Mouse (Mus musculus) skeletal muscle tissue, adult 2 months (tissue): Measurements from ENCODE around the gene Urb1.

Experiments
- DNase-seq: peaks from one replicate; pipeline ENCODE4 v3.0.0-alpha.2; 2012; ENCODE audit warnings: low read depth, low spot score

Gene Urb1

DNA sequence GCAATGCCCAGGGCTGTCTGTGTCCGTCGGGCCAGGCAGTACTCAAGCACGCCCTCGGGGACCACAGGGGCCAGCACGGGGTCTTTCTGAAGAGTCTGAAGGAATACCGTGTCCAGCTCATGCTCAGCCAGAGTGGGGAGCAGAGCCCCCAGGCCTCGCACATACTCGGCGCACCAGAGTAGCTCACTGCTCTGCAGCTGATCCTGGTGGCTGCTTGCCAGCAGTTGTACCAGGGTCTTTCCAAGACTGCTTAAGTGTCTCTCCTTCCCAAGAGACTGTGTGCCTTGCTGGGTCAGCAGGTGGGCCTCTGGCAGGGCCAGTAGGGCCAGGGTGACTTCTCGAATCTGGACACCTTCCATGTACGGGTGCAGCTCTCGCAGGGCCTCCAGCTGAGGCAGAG is 36.0 kb downstream of the Urb1 start:
- DNase-seq: no peak

DNA sequence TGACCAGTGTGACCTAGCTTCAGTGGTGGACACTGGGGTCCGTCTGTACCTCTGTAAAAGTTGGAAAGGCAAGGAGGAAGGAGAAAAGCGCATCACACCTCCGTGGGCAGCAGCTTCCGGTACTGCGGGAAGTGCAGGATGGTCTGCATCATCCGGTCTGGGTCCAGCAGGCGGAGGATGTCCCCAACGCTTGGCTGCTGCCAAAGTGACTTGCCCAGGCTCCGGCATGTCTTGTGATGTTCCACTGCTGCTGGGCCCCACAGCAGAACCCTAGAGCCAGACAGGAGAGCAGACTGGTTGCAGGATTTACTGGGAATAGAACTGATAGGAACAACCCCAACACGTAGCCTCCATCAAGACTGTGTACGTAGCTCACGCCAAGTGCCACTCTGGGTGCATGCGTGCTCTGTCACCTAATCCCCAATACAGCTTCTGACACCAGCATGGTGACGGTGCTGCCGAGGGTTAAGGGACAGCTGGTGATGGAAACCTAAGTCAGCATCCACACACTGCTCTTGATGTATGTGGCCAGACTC is 43.2 kb downstream of the Urb1 start:
- DNase-seq: no peak

DNA sequence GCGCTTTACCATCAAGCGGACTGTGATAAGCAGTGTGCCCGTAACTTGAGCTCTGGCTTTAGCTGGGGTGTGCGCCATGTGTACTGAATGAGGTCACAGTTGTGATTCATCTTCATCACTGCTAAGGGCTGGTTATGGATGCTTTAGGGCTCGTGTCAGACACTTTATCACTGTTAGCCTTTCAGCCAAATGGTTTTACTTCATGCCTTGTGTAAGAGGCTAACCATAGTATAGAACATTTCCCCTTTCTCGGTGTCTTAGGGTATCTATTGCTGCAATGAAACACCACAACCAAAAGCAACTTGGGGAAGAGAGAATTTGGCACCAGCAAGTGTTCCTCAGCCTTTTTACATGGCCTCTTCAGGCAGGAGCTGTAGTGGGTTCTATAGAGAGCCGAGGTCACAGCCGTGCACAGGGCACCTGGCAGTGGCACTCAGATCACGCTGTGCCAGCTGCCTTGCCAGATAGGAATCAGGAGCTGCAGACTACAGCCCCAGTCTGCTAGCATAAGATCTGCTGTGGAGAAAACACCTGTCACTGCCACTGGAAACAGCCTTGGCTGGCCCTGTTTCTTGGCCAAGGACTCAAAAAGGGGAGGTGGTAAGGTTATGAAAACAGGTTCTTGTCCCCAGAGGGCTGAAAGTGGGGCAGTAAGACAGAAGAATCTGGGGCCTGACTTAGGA is 44.9 kb downstream of the Urb1 start:
- DNase-seq: peak; percentile 86

DNA sequence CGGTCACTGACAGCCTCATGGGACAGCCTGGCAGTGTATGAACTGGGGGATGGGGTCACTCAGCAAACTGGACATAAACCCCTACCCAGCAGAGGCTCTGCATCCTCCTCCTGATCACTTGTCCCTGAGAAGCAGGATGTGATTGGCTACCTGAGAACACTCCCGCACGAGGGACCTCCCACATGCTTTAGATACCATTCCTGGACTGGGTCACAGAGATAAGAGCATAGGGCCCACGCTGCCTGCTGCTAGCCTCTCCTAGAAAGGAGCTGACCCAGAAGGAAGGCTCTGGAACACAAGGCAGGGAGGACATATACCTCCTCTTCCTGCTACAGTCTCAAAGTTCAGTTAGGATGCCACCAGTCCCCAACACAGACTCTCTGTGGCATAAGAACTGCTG is 49.7 kb downstream of the Urb1 start:
- DNase-seq: no peak

DNA sequence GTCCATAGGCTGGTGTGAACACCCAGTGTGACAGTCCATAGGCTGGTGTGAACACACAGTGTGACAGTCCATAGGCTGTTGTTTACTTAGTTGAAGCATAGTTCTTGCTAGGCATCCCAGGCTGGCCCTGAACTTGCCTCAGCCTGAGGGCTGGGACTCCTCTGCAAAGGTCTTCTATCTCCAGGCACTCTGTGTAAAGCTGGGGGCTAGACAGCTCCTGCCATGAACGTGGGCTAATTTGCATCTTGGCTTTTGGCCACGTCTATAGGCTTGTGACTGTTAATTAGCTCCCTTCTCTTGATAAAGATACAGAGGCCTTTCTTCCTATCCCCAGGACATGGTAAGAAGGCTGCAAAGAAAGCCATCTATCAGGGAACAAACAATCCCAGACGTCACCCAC is 50.9 kb downstream of the Urb1 start:
- DNase-seq: no peak

- no peak for DNase-seq
Observed at GRCm38 (mm10) chr16:90753386-90753941, 56.7 kb downstream of the Urb1 start.

- DNase-seq: no peak
Observed at GRCm38 (mm10) chr16:90748169-90748568, 62.0 kb downstream of the Urb1 start.

DNA sequence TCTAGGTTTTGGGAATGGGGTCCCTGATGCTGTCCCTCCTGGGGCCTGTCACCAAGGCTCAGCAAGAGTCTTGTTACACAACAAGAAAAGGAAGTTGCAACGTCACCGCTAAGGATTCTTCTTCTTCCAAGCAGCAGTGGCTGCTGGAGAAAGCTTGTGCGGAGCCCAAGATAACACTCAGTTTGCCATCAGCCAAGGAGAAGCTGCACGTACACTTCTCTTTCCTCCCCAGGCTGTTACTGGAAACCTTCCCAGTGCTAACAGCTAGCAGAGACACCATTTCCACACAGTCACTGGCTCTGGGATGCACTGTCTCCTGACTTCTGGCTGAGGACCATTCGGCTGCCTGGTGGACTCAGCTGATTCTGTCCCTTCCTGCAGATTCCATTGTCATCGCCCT is 63.1 kb downstream of the Urb1 start:
- no peak for DNase-seq

- DNase-seq: no peak
Observed at GRCm38 (mm10) chr16:90738092-90738956, 71.9 kb downstream of the Urb1 start, which contains the start of gene Mrap. Mrap (plus strand) TSS chr16:90738207.

GRCm38 (mm10) chr16:90736672-90737270 is 73.4 kb downstream of the Urb1 start:
- DNase-seq: no peak

DNA sequence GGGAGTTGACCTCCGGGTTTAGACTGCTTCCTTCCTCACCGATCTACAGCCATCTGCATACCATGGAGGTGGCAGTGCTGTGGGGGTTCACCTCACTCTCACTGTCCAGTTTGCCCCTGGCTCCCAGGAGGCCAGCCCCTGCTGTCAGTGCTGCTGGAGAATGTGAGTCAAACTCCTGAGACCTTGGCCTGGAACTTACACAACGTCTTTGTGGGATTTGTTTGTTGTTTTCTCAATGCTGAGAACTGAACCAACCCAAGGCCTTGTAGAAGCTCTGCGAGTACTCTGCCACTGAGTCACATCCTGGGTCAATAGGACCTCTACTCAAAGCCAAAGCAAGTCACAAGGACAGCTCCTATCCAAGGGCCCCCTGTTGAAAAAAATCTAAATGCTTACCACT is 74.6 kb downstream of the Urb1 start:
- DNase-seq: no peak

DNA sequence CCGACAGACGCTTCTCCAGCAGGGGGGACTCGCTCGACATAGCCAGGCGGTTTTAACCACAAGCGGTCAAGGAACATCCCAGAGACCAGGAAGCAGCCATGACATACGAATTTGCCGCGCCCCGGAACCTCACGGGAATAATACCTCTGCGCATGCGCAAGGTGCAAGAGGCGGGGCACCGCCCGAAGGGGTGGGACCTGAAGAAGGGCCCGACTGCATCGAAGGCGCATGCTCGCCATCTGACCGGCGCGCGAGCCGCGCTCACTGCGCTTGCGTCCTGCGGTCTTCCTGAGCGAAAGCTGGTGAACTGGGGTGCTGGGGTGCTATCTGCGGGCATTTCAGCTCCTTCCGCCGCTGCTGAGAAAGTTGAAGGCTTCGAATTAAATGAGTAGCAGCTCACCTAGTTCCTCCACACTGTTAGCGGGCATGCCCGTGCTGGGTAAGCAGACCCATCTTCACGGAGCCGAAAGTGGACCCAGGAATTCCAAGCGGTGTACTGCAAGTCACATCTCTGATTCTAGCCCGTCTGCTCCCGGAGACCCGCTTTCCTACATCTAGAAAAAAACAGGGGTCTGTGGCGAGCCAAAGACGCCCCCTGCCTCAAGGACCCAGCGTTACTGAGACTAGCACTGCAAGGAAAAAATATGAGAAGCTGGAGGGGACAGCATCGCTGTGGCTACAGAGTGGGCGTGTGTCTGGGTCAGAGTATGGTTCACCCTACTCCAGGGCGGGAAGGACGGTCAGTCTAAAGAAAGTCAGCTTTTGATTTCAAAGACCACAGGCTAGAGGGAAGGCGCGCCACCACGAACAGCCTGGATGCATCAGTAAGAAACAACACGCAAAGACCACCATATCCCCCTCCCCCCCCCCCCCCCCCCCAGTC is 82.7 kb downstream of the Urb1 start, which contains the start of gene Mis18a:
Gene Mis18a, minus strand, starts transcription at position 172 of the 883 bp plus-strand sequence.
- DNase-seq: peak; percentile 98

DNA sequence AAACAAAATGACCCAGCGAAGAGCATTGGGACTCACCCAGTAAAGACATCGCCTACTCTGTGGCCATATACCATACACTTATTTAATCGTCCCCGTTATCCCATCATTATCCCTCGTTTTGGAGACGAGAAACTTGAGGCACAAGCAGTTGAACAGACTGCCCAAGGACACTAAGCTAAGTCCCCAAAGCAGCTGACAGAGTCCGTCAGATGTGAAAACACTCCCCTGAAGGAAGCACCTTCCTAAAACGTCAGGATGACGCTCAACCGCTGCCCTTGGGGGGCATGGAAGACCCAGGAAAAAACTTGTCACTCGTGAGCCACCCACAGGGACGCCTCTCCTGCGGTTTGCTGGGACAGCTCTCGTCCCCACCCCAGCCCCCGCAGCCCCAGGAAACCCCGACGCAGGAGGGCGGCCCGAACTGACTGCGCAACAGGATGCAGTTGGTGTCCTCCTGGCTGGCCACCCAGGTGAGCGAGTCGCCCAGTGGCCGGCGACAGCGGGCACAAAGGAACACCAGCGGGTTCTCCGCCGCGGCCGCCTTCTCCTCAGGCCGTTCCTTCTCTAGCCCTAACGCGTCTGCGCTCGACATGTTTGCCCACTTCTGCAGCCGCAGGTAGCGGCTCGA is 83.5 kb downstream of the Urb1 start:
- DNase-seq: no peak

- DNase-seq: no peak
Observed at GRCm38 (mm10) chr16:90724051-90724450, 86.2 kb downstream of the Urb1 start.

DNA sequence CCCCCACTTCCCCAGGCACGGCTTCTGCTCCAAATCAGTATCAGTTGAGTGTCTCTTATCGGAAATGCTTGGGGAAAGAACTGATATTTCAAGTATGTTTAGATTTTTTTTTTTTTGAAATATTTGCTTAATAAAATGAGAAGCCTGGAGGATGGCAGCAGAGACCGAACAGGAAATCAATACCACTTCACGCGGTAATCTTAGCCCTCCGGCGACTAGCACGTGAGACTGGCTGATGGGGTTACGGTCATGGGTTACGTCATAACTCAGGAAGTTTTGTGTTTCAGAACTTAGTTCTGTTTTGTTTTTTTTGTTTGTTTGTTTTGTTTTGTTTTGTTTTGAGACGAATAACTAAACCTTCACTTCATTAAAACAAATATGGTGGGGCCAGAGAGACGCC is 99.9 kb downstream of the Urb1 start:
- DNase-seq: no peak

GRCm38 (mm10) chr16:90709711-90710289 is 100.4 kb downstream of the Urb1 start:
- DNase-seq: no peak

DNA sequence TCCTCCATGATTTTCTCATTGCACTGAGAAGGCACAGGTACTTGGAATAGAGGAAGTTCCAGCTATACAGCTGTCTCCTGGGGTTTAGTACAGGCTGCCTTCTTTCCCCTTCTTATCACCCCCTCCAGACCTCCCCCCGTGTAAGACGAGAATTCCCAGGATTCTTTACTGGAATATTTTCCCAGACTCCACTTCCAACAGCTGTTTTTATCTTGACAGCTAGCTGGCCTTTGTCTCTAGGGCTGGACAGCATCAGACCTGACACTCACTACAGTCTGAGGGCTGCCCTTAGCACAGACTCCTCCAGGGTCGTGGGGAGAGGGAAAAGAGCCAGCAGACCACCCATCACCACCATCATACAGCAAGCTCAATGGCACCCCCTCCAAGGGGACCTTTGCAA is 103.9 kb downstream of the Urb1 start:
- no peak for DNase-seq

- no peak for DNase-seq
Observed at GRCm38 (mm10) chr16:90704161-90704825, 105.9 kb downstream of the Urb1 start.

DNA sequence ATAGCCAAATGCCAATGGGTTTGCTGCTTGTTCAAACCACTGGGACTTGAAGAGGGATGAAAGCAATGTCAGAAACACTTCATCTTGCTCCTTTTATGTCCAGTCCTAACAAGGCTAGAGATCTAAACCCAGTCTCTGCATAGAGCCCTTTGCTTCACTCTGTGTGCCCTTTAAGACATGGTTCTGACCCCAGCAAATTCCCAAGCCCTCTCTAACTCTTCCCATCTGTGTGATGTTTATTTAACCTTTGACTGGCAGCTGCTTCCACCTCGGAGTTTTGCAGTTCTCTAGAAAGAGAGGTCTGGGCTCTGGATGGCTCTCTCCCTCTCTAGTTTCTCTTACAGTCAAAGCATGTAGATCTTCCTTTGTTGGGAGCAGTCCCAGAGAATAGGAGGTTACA is 106.6 kb downstream of the Urb1 start:
- no peak for DNase-seq

DNA sequence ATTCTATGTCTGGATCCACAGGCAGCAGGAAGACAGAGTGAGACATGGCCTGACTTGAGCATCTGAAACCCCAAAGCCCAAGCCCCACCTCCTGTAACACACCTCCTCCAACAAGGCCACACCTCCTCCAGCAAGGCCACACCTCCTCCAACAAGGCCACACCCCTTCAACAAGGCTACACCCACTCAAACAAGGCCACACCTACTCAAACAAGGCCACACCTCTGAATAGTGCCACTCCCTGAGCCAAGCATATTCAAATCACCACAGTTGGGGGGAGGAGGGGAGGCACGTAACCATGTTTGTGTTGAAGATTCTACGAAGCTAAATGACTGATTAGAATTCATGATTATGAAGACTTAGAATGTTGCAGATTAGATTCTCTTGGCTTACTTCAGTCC is 108.7 kb downstream of the Urb1 start:
- no peak for DNase-seq
